Mouse (Mus musculus) ES-E14 (cell line): Measurements from ENCODE around the gene Zfp512b. TPM values are rescaled to one million over a fixed set of nuclear protein-coding genes. Genes with fewer than 3 reads are reported as not detected.

Experiments used
- DNase-seq: peaks from one replicate; pipeline ENCODE4 v3.0.0-alpha.2; 2013; ENCODE audit warnings: low read depth, low spot score
- H3K27ac ChIP-seq: 2 replicates; pipeline ENCODE4 v1.5.1; 2012; ENCODE audit warnings: low read depth, mild to moderate bottlenecking, low read length, moderate library complexity, mixed read lengths; ENCODE audit not compliant: poor library complexity, insufficient read depth, severe bottlenecking
- H3K36me3 ChIP-seq: 2 replicates; pipeline ENCODE4 v1.6.1; 2012; ENCODE audit warnings: mild to moderate bottlenecking, low read length, moderate library complexity, mixed read lengths; ENCODE audit not compliant: control insufficient read depth, poor library complexity, insufficient read depth, severe bottlenecking
- H3K4me1 ChIP-seq, 2 experiments: fragments of 150-350 bp in 1 of 2; sonication (generic) in 1 of 2; 2 replicates each; pipeline ENCODE4 v1.6.1; 2012; ENCODE audit warnings: low read length in 2 of 2, mild to moderate bottlenecking in 1 of 2, mixed read lengths in 1 of 2; ENCODE audit not compliant: control insufficient read depth in 2 of 2, insufficient read depth in 2 of 2, poor library complexity in 1 of 2
- H3K4me3 ChIP-seq, 2 experiments: fragments of 150-350 bp in 1 of 2; sonication (generic) in 1 of 2; 2 replicates each; pipeline ENCODE4 v1.5.1; 2012; ENCODE audit warnings: low read length in 2 of 2, low read depth in 1 of 2, mild to moderate bottlenecking in 1 of 2, mixed read lengths in 1 of 2; ENCODE audit not compliant: insufficient read depth in 1 of 2, poor library complexity in 1 of 2, severe bottlenecking in 1 of 2
- H3K9ac ChIP-seq: 2 replicates; pipeline ENCODE4 v1.6.1; 2012; ENCODE audit warnings: low read depth, mild to moderate bottlenecking, low read length, mixed read lengths; ENCODE audit not compliant: poor library complexity, insufficient read depth, severe bottlenecking
- H3K9me3 ChIP-seq: fragments of 150-350 bp; sonication (generic); 2 replicates; pipeline ENCODE4 v1.6.1; 2012; ENCODE audit warnings: low read depth, mild to moderate bottlenecking, low read length; ENCODE audit not compliant: control insufficient read depth, insufficient read depth
- CHD2 ChIP-seq: IDR thresholded peaks from 2 replicates; pipeline ENCODE4 v1.6.1; 2014; ENCODE audit warnings: mild to moderate bottlenecking, low read depth, low read length, inconsistent platforms
- HCFC1 ChIP-seq: IDR thresholded peaks from 2 replicates; pipeline ENCODE4 v1.6.1; 2012; ENCODE audit warnings: low read length, inconsistent platforms, borderline replicate concordance; ENCODE audit not compliant: insufficient read depth
- MAFK ChIP-seq: IDR thresholded peaks from 2 replicates; pipeline ENCODE4 v1.6.1; 2014; ENCODE audit warnings: mild to moderate bottlenecking, low read depth, low read length, inconsistent platforms; ENCODE audit not compliant: insufficient read depth
- ZC3H11A ChIP-seq: IDR thresholded peaks from 2 replicates; pipeline ENCODE4 v1.6.1; 2012; ENCODE audit warnings: low read depth, mild to moderate bottlenecking, inconsistent platforms, low read length, borderline replicate concordance
- ZNF384 ChIP-seq: IDR thresholded peaks from 2 replicates; pipeline ENCODE4 v1.6.1; 2012; ENCODE audit warnings: low read depth, low read length, inconsistent platforms
- in situ Hi-C, 2 experiments: fragments of 600-800 bp; cut with MboI; formaldehyde crosslinking; loops; one replicate each; pipeline ENCODE4 v1.15.1; 2025; ENCODE audit warnings: low sequenced_read_pairs in 2 of 2, inconsistent platforms in 1 of 2; ENCODE audit not compliant: unreplicated experiment in 2 of 2
- total RNA-seq: library from RNA; depleted of rRNA; stranded (reverse); fragments of 300-350 nt; gene quantifications from 2 replicates; pipeline ENCODE4 v1.2.3, GENCODE M21; 2012

Zfp512b gene
- total RNA-seq, 1 experiment = 38.2 TPM

DNA sequence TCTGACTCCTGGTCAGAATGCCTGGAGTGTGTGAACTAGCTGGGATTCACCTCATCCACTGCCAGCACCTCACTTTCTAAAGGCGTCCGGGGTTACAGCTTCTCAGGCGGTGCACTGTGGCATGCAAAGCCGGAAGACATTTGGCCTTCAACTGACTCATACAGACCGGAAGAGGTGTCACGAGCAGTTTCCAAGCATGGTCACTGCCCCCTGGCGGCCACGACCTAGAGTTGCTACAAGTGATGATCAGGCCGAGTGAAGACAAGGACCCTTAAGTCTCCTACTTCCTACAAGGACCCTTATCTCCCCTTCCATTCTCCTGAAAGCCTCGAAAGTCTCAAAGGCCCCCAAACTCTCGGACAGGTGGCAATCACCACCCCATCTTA, 11.6 kb downstream of the Zfp512b start:
- Histone ChIP-seq H3K9me3 (no peaks in the 10 kb centered on the region), H3K27ac (peak overlapping the region; percentile 48), H3K36me3 (peaks cover 9% of the 10 kb centered on the region), H3K4me3 (peak overlapping the region; percentile 74 to 90), H3K9ac (peak overlapping the region; percentile 75), H3K4me1 (no peaks in the 10 kb centered on the region)
- in situ Hi-C loops = no loop called here
- TF ChIP-seq CHD2 (no peak), HCFC1 (peak; percentile 65), ZNF384 (0 out of 2 replicates have a peak, but pooled peaks have one; percentile 15)
- peak; percentile 88 for DNase-seq

DNA sequence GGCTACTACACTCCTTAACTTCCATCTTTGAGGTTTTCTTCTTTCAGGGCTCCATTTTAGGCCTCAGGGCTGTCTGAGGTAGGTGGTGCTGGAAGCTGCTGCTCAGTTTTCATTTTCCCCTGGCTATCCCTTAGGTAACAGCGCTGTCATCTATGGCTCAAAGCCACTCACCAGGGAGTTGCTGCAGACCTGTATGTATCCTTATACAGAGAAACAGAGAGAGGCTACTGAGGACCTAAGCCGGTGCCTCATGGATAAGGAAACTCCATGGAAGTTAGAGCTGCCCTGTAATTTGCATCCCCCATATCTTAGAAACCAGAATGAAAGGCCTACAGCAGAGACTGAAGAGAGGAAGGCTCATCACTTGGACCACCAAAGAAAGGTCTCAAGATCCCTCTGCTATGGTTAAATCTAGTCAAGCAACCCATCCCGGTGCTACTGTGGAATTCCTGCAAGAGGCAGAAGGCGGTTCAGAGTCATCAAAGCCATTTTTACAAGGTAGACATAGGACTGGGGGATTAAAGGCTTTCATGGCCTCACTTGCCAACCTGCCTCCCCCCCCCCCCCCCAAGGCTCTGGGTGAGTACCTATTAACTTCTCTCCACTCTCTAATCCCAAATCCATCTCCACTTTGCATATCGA, 12.4 kb downstream of the Zfp512b start:
- TF ChIP-seq ZC3H11A (no peak), ZNF384 (peak; percentile 87)
- peaks cover 5% of the 10 kb centered on the region for H3K36me3 ChIP-seq
- in situ Hi-C loops = no loop called here
- peak overlapping the region; percentile 61 to 90 for H3K4me3 ChIP-seq
- peak overlapping the region; percentile 54; the same call in 1 of the 2 replicates for H3K9ac ChIP-seq
- peak overlapping the region; percentile 25; the same call in 1 of the 2 replicates for H3K27ac ChIP-seq
- no peaks in the 10 kb centered on the region for H3K4me1 ChIP-seq
- DNase-seq = no peak
- H3K9me3 ChIP-seq = no peaks in the 10 kb centered on the region

DNA sequence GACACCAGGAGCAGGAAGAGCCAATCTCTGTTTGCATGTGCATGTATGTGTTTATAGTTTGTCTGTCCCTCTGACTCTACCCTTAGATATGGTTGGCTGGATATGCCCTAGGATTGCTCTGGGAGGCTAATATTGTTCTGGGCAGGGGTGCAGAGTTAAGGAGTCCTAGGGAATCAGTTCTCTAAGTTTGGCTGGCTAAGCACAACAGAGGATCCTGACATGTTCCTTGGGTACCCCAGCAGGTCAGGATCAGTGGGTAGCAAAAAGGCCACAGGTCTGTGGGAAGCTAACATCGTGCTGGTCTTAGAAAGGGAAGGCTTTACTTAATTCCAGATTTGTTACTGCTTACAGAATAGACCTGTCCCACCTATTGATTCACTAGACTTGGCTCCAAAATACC, 12.9 kb downstream of the Zfp512b start:
- Histone ChIP-seq H3K4me1 (no peaks in the 10 kb centered on the region), H3K27ac (no peak overlapping the region), H3K4me3 (no peak overlapping the region), H3K9me3 (no peaks in the 10 kb centered on the region), H3K9ac (no peak overlapping the region), H3K36me3 (peaks cover 3% of the 10 kb centered on the region)
- in situ Hi-C loops = no loop called here
- no peak for DNase-seq
- TF ChIP-seq ZC3H11A (no peak), MAFK (no peak), HCFC1 (no peak), ZNF384 (no peak), CHD2 (no peak)

DNA sequence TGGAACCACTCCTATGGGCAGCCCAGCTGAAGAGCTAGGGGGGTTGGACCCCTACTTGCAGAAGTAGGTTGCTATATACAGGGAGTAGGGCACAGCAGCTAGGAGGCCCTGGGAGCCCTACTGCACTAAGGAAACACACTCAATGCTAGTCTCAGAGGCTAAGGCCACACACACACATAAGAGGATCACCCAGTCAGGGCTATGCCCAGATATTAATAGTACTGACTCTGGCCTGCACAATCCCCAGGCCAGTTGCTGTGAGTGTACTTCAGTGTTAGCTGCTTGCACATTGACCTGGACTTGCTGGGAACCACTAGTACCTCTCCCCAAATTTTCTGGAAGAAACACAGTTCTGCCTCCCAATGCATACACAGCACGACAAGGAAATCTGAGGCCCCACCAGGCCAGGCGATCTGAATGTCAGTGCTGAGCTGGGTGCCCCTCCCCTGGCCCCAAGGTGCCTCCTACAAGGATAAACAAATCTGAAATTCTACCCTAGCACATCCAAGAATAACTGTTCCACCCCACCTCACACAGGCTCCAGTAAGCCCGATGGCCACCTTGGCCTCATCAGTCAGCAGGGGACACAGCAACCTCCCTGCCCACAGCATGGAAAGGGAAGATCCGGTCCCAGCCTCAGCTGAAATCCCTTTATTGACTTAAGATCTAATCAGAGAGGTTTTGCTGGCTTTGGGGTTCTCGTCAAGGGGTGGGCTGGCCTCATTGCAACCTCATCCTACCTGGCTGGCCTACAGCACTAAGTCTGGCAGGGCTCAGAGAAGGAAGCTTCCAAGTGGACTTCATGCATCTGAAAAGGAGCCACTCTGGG, 13.6 kb downstream of the Zfp512b start:
- Histone ChIP-seq H3K4me1 (no peaks in the 10 kb centered on the region), H3K36me3 (no peaks in the 10 kb centered on the region), H3K4me3 (no peak overlapping the region), H3K9ac (no peak overlapping the region), H3K27ac (no peak overlapping the region), H3K9me3 (no peaks in the 10 kb centered on the region)
- no peak for DNase-seq
- TF ChIP-seq CHD2 (no peak), ZNF384 (no peak), HCFC1 (no peak), MAFK (no peak), ZC3H11A (no peak)
- in situ Hi-C loops = no loop called here
